Mouse (Mus musculus) B cell, adult 2 months (primary cell): Measurements from ENCODE around the gene Timm17b.
A peak's percentile ranks its signal among the peaks of the same experiment; 100 is the strongest.

ENCODE experiments used
- DNase-seq, 2 experiments: peaks; one replicate each; pipeline ENCODE4 v3.0.0; 2022

Gene Timm17b

GRCm38 (mm10) chrX:7922032-7922431, 22.9 kb downstream of the Timm17b start:
- DNase-seq, result no peak

- no peak for DNase-seq
Observed at GRCm38 (mm10) chrX:7926266-7926665, 27.1 kb downstream of the Timm17b start.

GRCm38 (mm10) chrX:7927116-7927515, 28.0 kb downstream of the Timm17b start:
- DNase-seq, result no peak

- no peak for DNase-seq
Observed at GRCm38 (mm10) chrX:7928270-7928790, 29.2 kb downstream of the Timm17b start, which contains the start of gene Eras. TSS of gene Eras (minus strand) at chrX:7928607.

- DNase-seq, result no peak
Observed at GRCm38 (mm10) chrX:7936874-7937273, 37.7 kb downstream of the Timm17b start.

- no peak for DNase-seq
Observed at GRCm38 (mm10) chrX:7937667-7938066, 38.5 kb downstream of the Timm17b start.

GRCm38 (mm10) chrX:7945618-7946017, 46.5 kb downstream of the Timm17b start:
- no peak for DNase-seq

- DNase-seq, result peak; percentile 1 to 6
Observed at GRCm38 (mm10) chrX:7947108-7947899, 48.1 kb downstream of the Timm17b start, which contains the start of gene Hdac6. TSS of gene Hdac6 (minus strand) at chrX:7947889.

- peak; percentile 86 to 89 for DNase-seq
Observed at GRCm38 (mm10) chrX:7947900-7948492, 48.8 kb downstream of the Timm17b start.

- no peak for DNase-seq
Observed at GRCm38 (mm10) chrX:7950091-7950490, 50.9 kb downstream of the Timm17b start.
